Mouse (Mus musculus) Patski (cell line): ENCODE data around the gene Angptl8. TPM values are rescaled to one million over a fixed set of nuclear protein-coding genes. Genes with fewer than 3 reads are reported as not detected.

ENCODE experiments used
- ATAC-seq: fragments of 100-300 bp; one replicate; pipeline ENCODE4 v1.8.0; 2021
- CTCF ChIA-PET: fragments of 350-600 bp; sonication (Branson Sonifier 250); formaldehyde crosslinking; loops from one replicate; lab custom pipeline; 2022; ENCODE audit warnings: inconsistent platforms; lab: Charles Lee
- POLR2A ChIA-PET: fragments of 350-600 bp; sonication (Branson Sonifier 250); formaldehyde crosslinking; loops from one replicate; lab custom pipeline; 2022; ENCODE audit warnings: antibody characterized with exemption, inconsistent platforms; lab: Charles Lee
- DNase-seq: peaks from one replicate; pipeline ENCODE4 v3.0.0-alpha.2; 2011; ENCODE audit warnings: low read depth, low spot score
- H3K27me3 ChIP-seq: fragments of 371-371 bp; one replicate; pipeline ENCODE4 v1.5.1; 2021
- CTCF ChIP-seq: fragments of 100-300 bp; IDR thresholded peaks from one replicate; pipeline ENCODE4 v1.5.1; 2021
- in situ Hi-C: fragments of 300-500 bp; cut with MboI; formaldehyde crosslinking; loops from 3 replicates; pipeline ENCODE4 v1.11.1; 2018; ENCODE audit warnings: low pct_unique_long_range_greater_than_20kb, mixed read lengths
- polyA plus RNA-seq: library from polyadenylated mRNA; unstranded; gene quantifications from one replicate; pipeline ENCODE4 v1.2.3, GENCODE M21; 2021

Gene Angptl8
- polyA plus RNA-seq, 1 experiment from 2014 or later, result 15.2 TPM

GRCm38 (mm10) chr9:21806976-21807375, 28.3 kb upstream of the Angptl8 start:
- no peak for DNase-seq
- ChIA-PET CTCF (no interaction called here), POLR2A (no interaction called here)
- H3K27me3 ChIP-seq, result no peaks in the 10 kb centered on the region
- in situ Hi-C loops, result no loop called here
- TF ChIP-seq CTCF, result no peak
- no peak for ATAC-seq

GRCm38 (mm10) chr9:21808561-21808960, 26.7 kb upstream of the Angptl8 start:
- in situ Hi-C loops, result no loop called here
- no peak for ATAC-seq
- H3K27me3 ChIP-seq, result no peaks in the 10 kb centered on the region
- POLR2A ChIA-PET, result no interaction called here
- TF ChIP-seq CTCF, result no peak
- DNase-seq, result no peak
- CTCF ChIA-PET, result no interaction called here

- CTCF ChIA-PET, result no interaction called here
- POLR2A ChIA-PET, result interaction anchor here (0.7 kb wide), 2 partner anchors 9 to 16 kb away, joined by 8 read pairs; no protein-coding TSS in a partner anchor
- in situ Hi-C loops, result no loop called here
- TF ChIP-seq CTCF, result no peak
- DNase-seq (no peak), ATAC-seq (no peak)
- H3K27me3 ChIP-seq, result no peaks in the 10 kb centered on the region
Measured at GRCm38 (mm10) chr9:21811170-21811569, 24.1 kb upstream of the Angptl8 start.

GRCm38 (mm10) chr9:21816716-21817305, 18.5 kb upstream of the Angptl8 start:
- no peaks in the 10 kb centered on the region for H3K27me3 ChIP-seq
- in situ Hi-C loops, result no loop called here
- TF ChIP-seq CTCF, result no peak
- POLR2A ChIA-PET, result no interaction called here
- CTCF ChIA-PET, result no interaction called here
- ATAC-seq (no peak), DNase-seq (no peak)

GRCm38 (mm10) chr9:21818125-21818524, 17.2 kb upstream of the Angptl8 start:
- H3K27me3 ChIP-seq, result no peaks in the 10 kb centered on the region
- no peak for TF ChIP-seq CTCF
- ATAC-seq (no peak), DNase-seq (no peak)
- in situ Hi-C loops, result no loop called here
- ChIA-PET CTCF (no interaction called here), POLR2A (no interaction called here)

GRCm38 (mm10) chr9:21818561-21818960, 16.7 kb upstream of the Angptl8 start:
- H3K27me3 ChIP-seq, result no peaks in the 10 kb centered on the region
- ChIA-PET CTCF (no interaction called here), POLR2A (no interaction called here)
- in situ Hi-C loops, result no loop called here
- ATAC-seq (no peak), DNase-seq (no peak)
- TF ChIP-seq CTCF, result no peak

GRCm38 (mm10) chr9:21819181-21819729, 16.1 kb upstream of the Angptl8 start:
- CTCF ChIA-PET, result no interaction called here
- in situ Hi-C loops, result no loop called here
- ATAC-seq (no peak), DNase-seq (no peak)
- H3K27me3 ChIP-seq, result no peaks in the 10 kb centered on the region
- POLR2A ChIA-PET, result no interaction called here
- TF ChIP-seq CTCF, result no peak

GRCm38 (mm10) chr9:21820183-21820582, 15.1 kb upstream of the Angptl8 start:
- POLR2A ChIA-PET, result interaction anchor here (0.5 kb wide), 1 partner anchor 9 kb away, joined by 8 read pairs; no protein-coding TSS in a partner anchor
- ATAC-seq, result no peak
- CTCF ChIA-PET, result interaction anchor here (1.0 kb wide), 1 partner anchor 15 kb away, joined by 3 read pairs; no protein-coding TSS in a partner anchor
- H3K27me3 ChIP-seq, result no peaks in the 10 kb centered on the region
- TF ChIP-seq CTCF, result no peak
- in situ Hi-C loops, result no loop called here
- no peak for DNase-seq

- CTCF ChIA-PET, result no interaction called here
- no peak for TF ChIP-seq CTCF
Measured at GRCm38 (mm10) chr9:21822686-21823085, 12.6 kb upstream of the Angptl8 start.

GRCm38 (mm10) chr9:21823957-21824356, 11.4 kb upstream of the Angptl8 start:
- ATAC-seq, result no peak
- in situ Hi-C loops, result no loop called here
- H3K27me3 ChIP-seq, result no peaks in the 10 kb centered on the region
- POLR2A ChIA-PET, result no interaction called here
- no peak for TF ChIP-seq CTCF
- no peak for DNase-seq
- CTCF ChIA-PET, result interaction anchor here (0.8 kb wide), 1 partner anchor 15 kb away, joined by 3 read pairs; no protein-coding TSS in a partner anchor

More at GRCm38 (mm10) chr9:21822686-21823085, 12.6 kb upstream of the Angptl8 start:
- in situ Hi-C loops, result no loop called here
- POLR2A ChIA-PET, result no interaction called here
- no peak for DNase-seq
- no peak for ATAC-seq
- no peaks in the 10 kb centered on the region for H3K27me3 ChIP-seq

- DNase-seq, result no peak
- no peaks in the 10 kb centered on the region for H3K27me3 ChIP-seq
- ChIA-PET POLR2A (no interaction called here), CTCF (interaction anchor here (0.8 kb wide), 1 partner anchor 14 kb away, joined by 3 read pairs; no protein-coding TSS in a partner anchor)
- in situ Hi-C loops, result no loop called here
- TF ChIP-seq CTCF, result no peak
- ATAC-seq, result no peak
Measured at GRCm38 (mm10) chr9:21824366-21824765, 10.9 kb upstream of the Angptl8 start.
